Mouse (Mus musculus): ENCODE measurements around the gene Lrp2bp. TPM values are rescaled to one million over a fixed set of nuclear protein-coding genes. Genes with fewer than 3 reads are reported as not detected.

The Lrp2bp gene
- 0.39 TPM in 1 of 2 replicates, not detected in the other for polyA plus RNA-seq (2011; ENCODE audit: insufficient read depth, insufficient read length, low read depth, missing spikeins)

DNA sequence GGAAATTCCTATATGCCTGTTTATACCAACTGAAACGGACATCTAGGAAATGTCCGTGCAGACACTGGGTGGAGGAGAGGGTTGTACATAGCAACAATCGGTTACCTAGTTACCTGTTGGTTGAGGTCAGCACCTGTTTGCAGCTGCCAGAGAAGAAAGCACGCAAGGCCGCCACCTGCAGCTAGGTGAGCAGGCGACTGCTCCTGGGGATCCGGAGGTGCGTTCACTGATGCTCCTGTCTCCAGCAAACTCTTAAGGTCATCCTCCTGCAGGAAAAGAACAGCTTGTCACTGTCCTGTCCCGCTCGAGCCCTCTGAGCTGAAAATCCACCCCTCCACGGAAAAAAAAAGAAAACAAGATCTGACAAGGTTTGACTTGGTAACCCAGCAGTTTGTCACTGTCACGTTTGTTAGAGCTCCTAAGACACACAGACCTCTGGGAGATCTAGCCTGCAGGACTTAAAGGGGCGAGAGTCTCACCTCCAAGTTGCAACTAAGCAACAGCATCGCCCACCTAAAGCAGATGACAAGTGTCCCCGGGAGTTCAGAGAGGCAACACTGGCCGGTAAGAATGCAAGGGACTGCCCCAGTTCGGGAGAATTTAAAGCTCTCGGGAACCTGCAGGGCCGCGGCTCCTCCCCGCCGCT is at the start of gene Lrp2bp:
Gene Lrp2bp (plus strand): TSS at position 166 of the 646 bp plus-strand sequence.
- TF ChIP-seq POLR2A (IDR thresholded peaks at IDR 0.05; ENCODE audit: insufficient read depth, low read length): no peak
- TF ChIP-seq CTCF (IDR thresholded peaks at IDR 0.05; ENCODE audit: low read depth, low read length): peak; percentile 17
- Histone ChIP-seq H3K27ac (ENCODE audit: insufficient read depth, low read length) (peak within 1 kb of the TSS; percentile 52), H3K27me3 (ENCODE audit: control insufficient read depth, insufficient read depth, low read length, poor library complexity, severe bottlenecking) (no peaks in the 10 kb centered on the region), H3K9me3 (replicated peaks; ENCODE audit: control insufficient read depth, insufficient read depth, low read length, poor library complexity, severe bottlenecking) (no peaks in the 10 kb centered on the region), H3K9ac (ENCODE audit: low read depth, poor library complexity, severe bottlenecking) (peak within 1 kb of the TSS; percentile 56), H3K4me1 (ENCODE audit: control insufficient read depth, insufficient read depth, low read length) (no peaks in the 10 kb centered on the region), H3K4me3 (ENCODE audit: low read depth, low read length) (peak within 1 kb of the TSS; percentile 70), H3K36me3 (ENCODE audit: control insufficient read depth, insufficient read depth, low read length, poor library complexity, severe bottlenecking) (peaks cover 7% of the 10 kb centered on the region; the same call in 1 of the 2 replicates)

DNA sequence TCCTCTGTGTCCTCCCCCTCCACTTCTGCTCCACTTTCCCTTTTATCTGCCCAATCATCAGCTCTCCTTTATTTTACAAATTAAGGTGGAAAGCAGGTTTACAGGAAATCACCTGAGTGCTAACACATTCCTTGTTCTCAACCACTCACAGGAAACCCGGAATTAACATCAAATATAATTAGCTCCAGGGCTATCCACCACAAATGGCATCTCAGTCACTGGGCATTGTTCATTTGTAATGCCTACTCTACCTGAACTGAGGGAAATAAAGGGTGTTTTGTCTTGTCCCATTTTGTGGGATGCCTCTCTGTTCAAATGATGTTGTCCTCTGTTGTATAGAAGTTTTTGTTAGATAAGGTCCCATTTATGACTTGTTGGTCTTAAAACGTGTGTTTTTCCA is 48.5 kb upstream of the Lrp2bp start:
- no peak overlapping the region for H3K9ac ChIP-seq (ENCODE audit: low read depth, poor library complexity, severe bottlenecking)
- no peaks in the 10 kb centered on the region for H3K27me3 ChIP-seq (ENCODE audit: control insufficient read depth, insufficient read depth, low read length, poor library complexity, severe bottlenecking)
- H3K4me1 ChIP-seq (ENCODE audit: control insufficient read depth, insufficient read depth, low read length): no peaks in the 10 kb centered on the region
- no peaks in the 10 kb centered on the region for H3K36me3 ChIP-seq (ENCODE audit: control insufficient read depth, insufficient read depth, low read length, poor library complexity, severe bottlenecking)
- no peaks in the 10 kb centered on the region; the same call in 1 of the 2 replicates for H3K9me3 ChIP-seq (replicated peaks; ENCODE audit: control insufficient read depth, insufficient read depth, low read length, poor library complexity, severe bottlenecking)
- H3K27ac ChIP-seq (ENCODE audit: insufficient read depth, low read length): no peak overlapping the region
- TF ChIP-seq POLR2A (IDR thresholded peaks at IDR 0.05; ENCODE audit: insufficient read depth, low read length) (no peak), EP300 (IDR thresholded peaks at IDR 0.05; ENCODE audit: insufficient read depth, low read depth, low read length) (no peak), CTCF (IDR thresholded peaks at IDR 0.05; ENCODE audit: low read depth, low read length) (no peak)
- no peak overlapping the region for H3K4me3 ChIP-seq (ENCODE audit: low read depth, low read length)

DNA sequence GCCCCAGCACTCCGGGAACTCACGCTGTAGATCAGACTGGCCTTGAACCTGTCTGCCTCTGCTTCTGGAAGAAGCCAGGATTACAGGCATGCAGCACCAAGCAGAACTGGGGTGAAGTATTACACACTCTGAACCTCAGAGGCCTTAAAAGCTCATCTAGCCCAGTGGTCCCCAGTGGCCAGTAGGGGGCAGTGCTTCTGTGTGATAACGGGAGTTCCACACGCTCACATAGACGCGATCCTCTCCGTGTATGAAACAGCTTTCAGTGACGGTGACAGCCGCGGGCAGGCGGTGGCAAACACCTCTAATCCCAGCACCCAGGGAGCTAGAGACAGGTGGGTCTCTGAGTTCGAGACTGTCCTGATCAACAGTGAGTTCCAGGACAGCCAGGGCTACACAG is 28.2 kb upstream of the Lrp2bp start:
- H3K36me3 ChIP-seq (ENCODE audit: control insufficient read depth, insufficient read depth, low read length, poor library complexity, severe bottlenecking): no peaks in the 10 kb centered on the region
- H3K9ac ChIP-seq (ENCODE audit: low read depth, poor library complexity, severe bottlenecking): no peak overlapping the region
- H3K27ac ChIP-seq (ENCODE audit: insufficient read depth, low read length): no peak overlapping the region
- no peaks in the 10 kb centered on the region for H3K27me3 ChIP-seq (ENCODE audit: control insufficient read depth, insufficient read depth, low read length, poor library complexity, severe bottlenecking)
- H3K4me3 ChIP-seq (ENCODE audit: low read depth, low read length): no peak overlapping the region
- no peak for TF ChIP-seq POLR2A (IDR thresholded peaks at IDR 0.05; ENCODE audit: insufficient read depth, low read length)
- peak; percentile 54 for TF ChIP-seq CTCF (IDR thresholded peaks at IDR 0.05; ENCODE audit: low read depth, low read length)
- H3K9me3 ChIP-seq (replicated peaks; ENCODE audit: control insufficient read depth, insufficient read depth, low read length, poor library complexity, severe bottlenecking): peaks cover 30% of the 10 kb centered on the region
- no peaks in the 10 kb centered on the region for H3K4me1 ChIP-seq (ENCODE audit: control insufficient read depth, insufficient read depth, low read length)

DNA sequence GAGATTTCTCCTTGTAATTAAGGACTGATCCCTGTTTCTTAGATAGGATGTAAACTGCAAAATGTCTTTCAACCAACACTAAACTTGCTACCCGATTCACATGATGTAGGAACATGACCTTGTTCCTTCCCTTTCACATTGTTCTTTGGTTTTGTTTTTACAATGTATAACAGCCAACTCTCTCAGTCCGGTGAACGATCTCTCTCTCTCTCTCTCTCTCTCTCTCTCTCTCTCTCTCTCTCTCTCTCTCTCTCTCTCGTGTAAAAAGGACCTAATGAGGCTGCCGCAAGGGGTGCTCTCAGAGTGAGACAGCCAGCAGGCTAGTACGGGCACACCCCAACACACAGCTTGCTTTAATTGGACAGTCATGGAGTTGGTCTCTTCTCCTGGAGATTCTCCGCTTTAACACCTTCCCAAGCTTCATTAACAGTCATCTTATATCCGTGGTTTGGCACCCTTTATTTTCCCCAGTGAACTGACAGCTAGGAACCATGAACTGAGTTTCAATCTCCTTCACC is 25.1 kb upstream of the Lrp2bp start:
- H3K9me3 ChIP-seq (replicated peaks; ENCODE audit: control insufficient read depth, insufficient read depth, low read length, poor library complexity, severe bottlenecking): peaks cover 30% of the 10 kb centered on the region
- H3K4me3 ChIP-seq (ENCODE audit: low read depth, low read length): no peak overlapping the region
- no peak overlapping the region for H3K27ac ChIP-seq (ENCODE audit: insufficient read depth, low read length)
- TF ChIP-seq EP300 (IDR thresholded peaks at IDR 0.05; ENCODE audit: insufficient read depth, low read depth, low read length): no peak
- TF ChIP-seq CTCF (IDR thresholded peaks at IDR 0.05; ENCODE audit: low read depth, low read length): no peak
- TF ChIP-seq POLR2A (IDR thresholded peaks at IDR 0.05; ENCODE audit: insufficient read depth, low read length): no peak
- H3K9ac ChIP-seq (ENCODE audit: low read depth, poor library complexity, severe bottlenecking): 0 out of 2 replicates have a peak overlapping the region, but pooled peaks have one; percentile 50
- H3K4me1 ChIP-seq (ENCODE audit: control insufficient read depth, insufficient read depth, low read length): no peaks in the 10 kb centered on the region
- no peaks in the 10 kb centered on the region for H3K27me3 ChIP-seq (ENCODE audit: control insufficient read depth, insufficient read depth, low read length, poor library complexity, severe bottlenecking)
- H3K36me3 ChIP-seq (ENCODE audit: control insufficient read depth, insufficient read depth, low read length, poor library complexity, severe bottlenecking): peaks cover 3% of the 10 kb centered on the region; the same call in 1 of the 2 replicates

DNA sequence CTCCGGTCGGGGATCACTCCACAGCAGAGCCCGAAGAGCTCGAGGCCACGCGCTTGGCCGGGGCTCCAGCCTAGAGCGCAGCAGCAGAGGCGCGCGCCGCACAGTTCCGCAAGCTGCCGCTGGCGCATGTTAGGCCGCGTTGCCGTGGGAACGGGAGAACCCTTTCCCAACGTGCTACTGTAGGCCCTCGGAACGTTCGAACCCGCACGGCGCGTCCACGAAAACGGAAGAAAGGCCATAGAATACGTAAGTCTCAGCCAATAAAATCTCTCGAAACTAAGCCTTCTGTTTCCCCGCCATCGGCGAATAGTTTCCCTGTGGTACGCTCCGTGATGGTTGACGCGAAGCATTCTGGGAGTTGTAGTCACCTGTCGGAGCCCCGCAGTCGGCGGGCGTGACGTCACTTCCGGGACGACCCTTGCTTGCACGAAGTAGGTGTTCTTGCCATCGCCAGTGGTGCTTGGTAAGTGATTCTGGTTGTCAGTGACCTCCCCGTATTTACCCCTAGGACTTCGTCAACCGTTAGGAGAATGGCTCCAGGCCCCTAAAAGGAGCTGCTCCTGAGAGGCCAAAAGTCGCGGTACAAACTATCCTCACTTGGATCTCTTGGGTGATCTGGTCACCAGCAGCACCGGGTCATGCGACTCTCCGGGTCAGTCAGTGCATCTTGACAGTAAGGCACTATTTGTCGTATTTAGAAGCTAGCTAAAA is 23.8 kb upstream of the Lrp2bp start, which contains the start of the genes 1700029J07Rik and Ufsp2:
Gene 1700029J07Rik (minus strand): TSS at position 127 of the 711 bp plus-strand sequence.
Gene Ufsp2 (plus strand): TSS at position 403 of the 711 bp plus-strand sequence.
- Histone ChIP-seq H3K27ac (ENCODE audit: insufficient read depth, low read length) (no peak within 1 kb of the TSS), H3K27me3 (ENCODE audit: control insufficient read depth, insufficient read depth, low read length, poor library complexity, severe bottlenecking) (no peaks in the 10 kb centered on the region)
- TF ChIP-seq POLR2A (IDR thresholded peaks at IDR 0.05; ENCODE audit: insufficient read depth, low read length) (peak; percentile 33), EP300 (IDR thresholded peaks at IDR 0.05; ENCODE audit: insufficient read depth, low read depth, low read length) (no peak)

More for the DNA sequence above, 23.8 kb upstream of the Lrp2bp start, which contains the start of the genes 1700029J07Rik and Ufsp2:
- Histone ChIP-seq H3K36me3 (ENCODE audit: control insufficient read depth, insufficient read depth, low read length, poor library complexity, severe bottlenecking) (peaks cover 3% of the 10 kb centered on the region), H3K9ac (ENCODE audit: low read depth, poor library complexity, severe bottlenecking) (peak within 1 kb of the TSS; percentile 50), H3K4me1 (ENCODE audit: control insufficient read depth, insufficient read depth, low read length) (no peaks in the 10 kb centered on the region), H3K9me3 (replicated peaks; ENCODE audit: control insufficient read depth, insufficient read depth, low read length, poor library complexity, severe bottlenecking) (peaks cover 30% of the 10 kb centered on the region), H3K4me3 (ENCODE audit: low read depth, low read length) (peak within 1 kb of the TSS; percentile 86)

Measured in ES-Bruce4 (cell line).